Mouse (Mus musculus) thymus, adult 2 months (tissue): ENCODE measurements around the gene Nxpe2.

Experiments
- CTCF ChIP-seq: fragments of 200-500 bp; IDR thresholded peaks from 2 replicates; pipeline ENCODE4 v1.5.1; 2012; ENCODE audit warnings: mild to moderate bottlenecking, control low read depth, low read length, moderate library complexity, borderline replicate concordance; ENCODE audit not compliant: control insufficient read depth, poor library complexity, insufficient read depth; ENCODE audit errors: extremely low read depth
- POLR2A ChIP-seq: fragments of 200-500 bp; IDR thresholded peaks from 2 replicates; pipeline ENCODE4 v1.6.1; 2012; ENCODE audit warnings: mild to moderate bottlenecking, low read length, control low read depth, moderate library complexity; ENCODE audit not compliant: control insufficient read depth, poor library complexity, insufficient read depth; ENCODE audit errors: extremely low read depth

DNA sequence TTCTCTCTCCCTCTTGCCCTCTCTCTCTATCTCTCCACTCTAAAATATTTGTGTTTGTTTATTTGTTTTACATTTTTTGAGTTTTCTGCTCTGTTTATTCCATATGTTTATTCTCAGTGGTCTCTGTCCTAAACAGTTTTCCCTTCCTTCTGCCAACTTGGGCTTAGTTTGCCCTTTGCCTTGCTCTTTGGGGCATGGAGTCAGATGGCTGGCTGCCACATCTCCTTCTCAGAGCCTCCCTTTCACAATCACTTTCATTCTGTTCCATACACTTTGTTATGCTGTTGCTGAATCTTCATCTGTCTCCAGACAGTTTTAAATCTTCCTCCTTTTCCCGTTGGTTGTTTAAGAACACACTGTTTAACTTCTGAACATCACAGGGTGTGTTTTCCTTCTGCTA is 37.4 kb downstream of the Nxpe2 start:
- no peak for TF ChIP-seq CTCF
- no peak for TF ChIP-seq POLR2A
